Mouse (Mus musculus): ENCODE measurements around the gene Ifi27l2a.

Ifi27l2a gene

GRCm38 (mm10) chr12:103426710-103427109, 16.8 kb downstream of the Ifi27l2a start:
- no peak for DNase-seq (ENCODE audit: extremely low spot score, low spot score)

DNA sequence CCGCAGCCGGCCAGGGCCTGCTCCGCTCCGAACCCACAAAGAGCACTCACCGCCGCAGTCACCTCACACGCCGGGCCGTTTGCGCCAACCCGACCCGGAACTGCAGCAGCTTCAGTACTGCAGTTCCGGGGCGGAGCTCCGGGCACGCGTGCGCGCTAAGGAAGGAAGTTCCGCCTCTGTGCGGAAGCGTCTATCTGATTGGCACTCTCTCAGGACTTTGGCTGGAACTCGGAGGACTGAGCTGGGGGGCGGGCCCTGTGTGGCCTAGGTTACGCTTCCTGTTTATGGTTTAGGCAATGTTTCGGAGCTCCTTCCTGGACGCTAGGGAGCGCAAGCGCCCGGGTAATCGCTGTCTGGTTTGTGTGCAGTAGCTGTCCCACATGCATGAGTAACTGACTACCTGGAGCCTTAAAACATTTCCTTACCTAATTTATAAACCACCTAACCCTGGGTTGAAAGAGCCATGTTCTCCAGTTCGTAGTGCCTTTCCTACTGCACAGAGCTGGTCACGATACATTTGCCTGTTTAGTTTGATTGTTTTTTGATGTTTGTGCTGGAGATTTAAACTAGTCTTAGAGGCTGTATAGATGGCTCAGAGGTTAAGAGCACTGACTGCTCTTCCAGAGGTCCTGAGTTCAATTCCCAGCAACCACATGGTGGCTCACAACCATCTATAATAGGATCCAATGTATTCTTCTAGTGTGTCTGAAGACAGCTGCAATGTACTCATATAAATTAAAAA, 17.6 kb downstream of the Ifi27l2a start, which contains the start of gene Ddx24:
Ddx24 (minus strand) TSS at position 102 of the 742 bp plus-strand sequence.
- peak; percentile 98 for DNase-seq (ENCODE audit: extremely low spot score, low spot score)

DNA sequence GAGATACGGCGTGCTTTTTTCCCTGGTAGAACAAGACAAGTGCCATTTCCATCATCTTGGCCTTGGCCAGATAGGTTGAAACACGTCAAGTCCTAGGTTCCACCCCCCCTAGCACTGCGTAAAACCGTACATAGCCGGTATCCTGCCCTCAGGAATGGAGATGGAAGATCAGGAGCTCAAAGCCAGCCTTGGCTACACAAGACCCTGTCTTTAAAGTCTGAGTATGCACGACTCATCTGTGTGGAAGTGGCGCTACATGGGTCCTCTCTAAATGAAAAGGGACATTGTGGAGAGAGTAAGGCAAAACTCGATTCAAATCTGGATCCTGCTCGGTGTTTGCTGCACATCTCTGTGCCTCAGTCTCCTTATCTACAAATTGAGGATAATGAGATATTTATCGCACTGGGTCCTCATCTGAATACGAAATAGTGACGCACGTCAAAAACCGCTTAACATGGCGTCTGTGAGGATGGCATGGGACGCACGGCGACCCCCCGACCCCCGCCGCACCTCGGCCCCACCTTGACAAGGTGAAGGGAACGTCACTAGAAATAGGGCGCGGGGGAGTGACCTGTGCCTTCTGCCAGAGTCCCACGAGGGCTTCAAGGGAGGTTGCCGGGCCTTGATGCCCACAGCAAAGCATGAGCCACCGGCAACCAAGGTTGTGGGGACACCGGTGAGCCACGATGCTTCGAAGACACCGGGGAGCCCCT, 18.3 kb downstream of the Ifi27l2a start:
- no peak for DNase-seq (ENCODE audit: extremely low spot score, low spot score)

- no peak for DNase-seq (ENCODE audit: extremely low spot score, low spot score)
Measured at GRCm38 (mm10) chr12:103408144-103408543, 35.3 kb downstream of the Ifi27l2a start.

DNA sequence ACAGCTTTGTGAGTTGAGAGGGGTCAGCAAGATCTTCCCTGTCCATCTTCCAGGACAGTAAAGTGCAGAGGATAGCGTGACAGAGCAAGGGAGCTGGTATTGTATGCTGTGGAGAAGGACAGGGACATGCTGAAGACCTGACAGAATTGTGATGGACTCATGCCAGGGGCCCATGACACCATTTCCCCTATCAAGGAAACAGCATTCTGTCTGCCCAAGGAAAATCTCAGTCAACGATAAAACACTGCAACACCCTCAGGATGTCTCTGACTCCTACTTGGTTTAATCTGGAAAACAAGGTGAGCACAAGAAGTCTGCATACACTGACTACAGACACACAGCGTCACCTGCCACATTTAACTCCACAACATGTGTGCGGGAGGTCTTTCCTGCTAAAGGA, 35.8 kb downstream of the Ifi27l2a start, which contains the start of gene 9330161L09Rik:
9330161L09Rik (minus strand) TSS at position 101 of the 400 bp plus-strand sequence.
- no peak for DNase-seq (ENCODE audit: extremely low spot score, low spot score)

DNA sequence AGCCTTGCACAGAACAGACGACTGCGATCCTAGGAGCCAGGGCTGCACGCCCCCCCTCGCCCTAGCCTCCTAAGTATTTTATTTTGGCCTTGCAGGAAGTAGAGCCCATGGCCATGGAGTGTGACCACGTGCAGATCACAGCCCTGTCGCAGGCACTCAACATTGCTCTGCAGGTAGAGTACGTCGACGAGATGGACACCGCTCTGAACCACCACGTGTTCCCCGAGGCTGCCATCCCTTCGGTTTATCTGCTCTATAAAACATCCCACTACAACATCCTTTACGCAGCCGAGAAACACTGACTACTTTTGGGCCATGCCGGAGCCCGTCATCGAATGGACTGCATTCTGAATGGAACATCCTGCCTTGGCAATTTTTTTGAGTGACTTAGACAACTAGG, 39.3 kb downstream of the Ifi27l2a start:
- DNase-seq (ENCODE audit: extremely low spot score, low spot score), result no peak

DNA sequence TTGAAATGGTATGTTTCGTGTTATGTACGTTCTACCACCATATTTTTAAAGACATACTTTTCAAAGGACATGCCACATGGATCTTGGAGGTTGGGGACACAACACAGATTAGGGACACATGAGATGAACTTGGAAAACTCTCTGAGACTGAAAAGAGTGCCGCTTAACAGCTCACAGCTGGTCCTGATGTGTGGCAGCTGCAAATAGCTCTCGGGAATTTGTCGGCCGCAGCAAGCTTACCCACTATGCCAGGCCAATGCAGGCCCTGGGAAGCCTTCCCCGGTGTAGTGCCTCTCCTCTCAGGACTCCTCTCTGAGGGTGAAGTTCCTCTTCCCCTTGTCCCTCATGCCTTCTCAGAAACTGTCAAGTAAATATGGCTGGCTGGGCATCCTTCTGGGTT, 46.7 kb downstream of the Ifi27l2a start:
- no peak for DNase-seq (ENCODE audit: extremely low spot score, low spot score)

DNA sequence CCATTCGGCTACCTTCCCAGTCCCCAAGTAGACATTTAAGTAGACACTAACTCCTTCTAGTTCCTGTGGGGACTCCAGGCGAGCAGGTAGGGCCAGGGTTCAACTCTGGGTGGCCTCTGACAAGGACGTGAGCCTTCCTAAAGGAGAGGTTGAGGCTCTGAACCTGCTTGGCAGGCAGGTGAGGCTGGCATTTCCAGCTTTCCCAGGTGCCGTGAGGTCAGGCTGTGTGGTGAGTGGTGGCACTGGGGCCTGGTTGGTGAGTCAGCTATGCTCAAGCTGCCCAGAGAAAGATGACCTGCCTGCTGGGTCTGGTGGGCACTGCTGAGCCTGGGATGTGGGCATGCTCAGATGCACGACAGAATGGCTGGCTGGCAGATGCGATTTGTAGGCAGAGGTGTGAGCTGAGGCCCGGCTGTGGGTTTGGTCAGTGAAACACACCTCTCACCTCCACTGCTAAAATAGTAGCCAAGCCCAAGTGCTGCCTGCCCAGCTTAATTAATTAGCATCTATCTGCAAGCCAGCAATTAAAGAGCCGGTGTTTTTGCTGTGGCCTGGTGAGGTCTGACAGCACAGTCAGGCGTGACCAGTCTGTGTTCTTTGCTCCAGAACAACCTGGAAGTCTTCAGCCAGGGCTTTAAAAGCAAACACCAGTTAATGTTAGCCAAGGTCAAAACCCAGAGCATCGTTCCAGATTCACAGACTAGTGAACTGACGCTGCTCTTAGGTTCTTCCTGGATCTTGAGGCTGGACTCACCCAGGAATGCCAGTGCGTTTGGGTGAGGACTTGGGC, 47.8 kb downstream of the Ifi27l2a start:
- DNase-seq (ENCODE audit: extremely low spot score, low spot score), result no peak

- DNase-seq (ENCODE audit: extremely low spot score, low spot score), result no peak
Measured at GRCm38 (mm10) chr12:103393528-103393927, 50.0 kb downstream of the Ifi27l2a start.
